Mouse (Mus musculus): ENCODE data around the gene Plp2.

DNA sequence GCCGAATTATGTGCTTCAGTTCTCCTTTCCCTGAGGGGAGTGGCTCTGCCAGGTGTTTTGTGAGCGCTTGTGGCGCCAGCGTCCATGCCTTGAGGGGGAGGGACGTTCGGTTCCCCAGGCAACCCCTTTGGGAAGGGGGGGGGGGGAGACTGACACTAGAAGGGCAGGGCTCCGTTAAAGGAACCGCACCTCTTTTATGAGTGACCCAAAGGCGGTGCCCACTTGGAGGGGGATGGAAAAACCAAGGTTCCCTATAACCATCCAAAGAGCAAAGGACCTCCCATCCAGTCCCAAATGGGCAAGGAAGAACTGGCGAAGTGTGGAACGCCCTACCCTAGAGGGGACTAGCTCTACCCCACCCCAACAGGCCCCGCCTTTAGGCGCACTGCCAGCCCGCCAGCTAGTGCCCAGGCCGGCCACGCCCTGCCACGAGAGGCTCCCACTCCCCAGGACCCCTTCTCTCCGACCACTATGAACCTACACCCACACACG is 754 bp downstream of the Plp2 start:
- no peak for TF ChIP-seq USF1 (IDR thresholded peaks at IDR 0.05; ENCODE audit: low read depth)
- TF ChIP-seq TCF12 (IDR thresholded peaks at IDR 0.05; ENCODE audit: insufficient read depth, poor library complexity, severe bottlenecking): no peak
- TF ChIP-seq POLR2A (IDR thresholded peaks at IDR 0.05; ENCODE audit: insufficient read length, low read depth): peak; percentile 25
